Mouse (Mus musculus) granulocyte monocyte progenitor cell, adult 5-6 weeks (primary cell): ENCODE results near the gene Ltbp4. TPM values are rescaled to one million over a fixed set of nuclear protein-coding genes. Genes with fewer than 3 reads are reported as not detected.
A peak's percentile ranks its signal among the peaks of the same experiment; 100 is the strongest.

Experiments used
- ATAC-seq: replicated peaks from 2 replicates; pipeline ENCODE4 v1.8.0; 2016; ENCODE audit warnings: mild to moderate bottlenecking, moderate TSS enrichment, inconsistent platforms; ENCODE audit not compliant: poor library complexity, severe bottlenecking
- total RNA-seq, 2 experiments: library from RNA; stranded (forward) in 1 of 2; stranded (reverse) in 1 of 2; fragments of 200-712, 200-1000 nt in 1 of 2; fragments of >200 nt in 1 of 2; fragmentation: Nextera tagmentation in 1 of 2; gene quantifications; 2 replicates each; pipeline ENCODE4 v1.2.3; 2014 to 2017

Gene Ltbp4
- total RNA-seq, 2 experiments from 2014 or later: not detected

DNA sequence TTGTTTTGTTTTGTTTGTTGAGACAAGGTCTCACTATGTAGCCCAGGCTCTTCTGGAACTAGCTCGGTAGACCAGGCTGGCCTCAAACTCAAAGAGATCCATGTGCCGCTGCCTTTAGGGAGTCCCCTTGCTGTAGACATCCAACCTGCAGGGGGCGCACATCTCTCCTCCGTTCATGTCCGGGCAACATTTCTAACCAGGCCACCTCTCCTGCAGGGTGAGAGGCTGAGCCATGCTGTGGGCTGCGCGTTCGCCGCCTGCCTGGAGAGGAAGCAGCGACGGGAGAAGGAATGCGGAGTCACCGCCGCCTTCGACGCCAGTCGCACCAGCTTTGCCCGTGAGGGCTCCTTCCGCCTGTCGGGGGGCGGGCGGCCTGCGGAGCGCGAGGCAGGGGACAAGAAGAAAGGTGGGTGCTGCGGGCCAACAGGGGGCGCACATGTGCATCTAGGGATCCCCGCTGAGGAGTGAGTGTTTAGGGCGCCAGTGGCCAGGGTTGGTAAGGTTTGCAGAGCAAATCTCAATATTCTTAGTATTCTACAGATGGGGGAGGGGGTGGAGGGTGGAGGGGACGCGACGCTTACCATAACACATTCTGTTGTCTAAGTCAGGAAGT, 63.6 kb downstream of the Ltbp4 start:
- ATAC-seq: peak; percentile 46; the same call in 1 of the 2 replicates

- no peak for ATAC-seq
These were observed 66.1 kb downstream of the Ltbp4 start for GRCm38 (mm10) chr7:27271423-27271822.

- no peak for ATAC-seq
These were observed 70.9 kb downstream of the Ltbp4 start for GRCm38 (mm10) chr7:27266515-27267128.

DNA sequence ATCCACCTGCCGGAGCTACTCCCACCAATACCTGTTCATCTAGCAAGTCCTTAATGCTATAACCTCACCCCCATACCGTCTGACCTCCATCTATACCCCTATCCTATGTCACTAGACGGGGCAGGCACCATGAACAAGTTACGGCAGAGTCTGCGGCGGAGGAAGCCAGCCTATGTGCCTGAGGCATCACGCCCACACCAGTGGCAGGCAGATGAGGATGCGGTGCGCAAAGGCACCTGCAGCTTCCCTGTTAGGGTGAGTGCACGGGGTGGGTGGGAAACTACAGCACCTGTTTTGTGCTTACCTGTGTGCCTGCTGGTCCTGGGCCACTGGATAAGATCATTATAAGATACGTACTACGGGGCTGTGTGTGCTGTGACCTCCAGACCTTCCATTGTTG, 72.7 kb downstream of the Ltbp4 start:
- ATAC-seq: no peak

DNA sequence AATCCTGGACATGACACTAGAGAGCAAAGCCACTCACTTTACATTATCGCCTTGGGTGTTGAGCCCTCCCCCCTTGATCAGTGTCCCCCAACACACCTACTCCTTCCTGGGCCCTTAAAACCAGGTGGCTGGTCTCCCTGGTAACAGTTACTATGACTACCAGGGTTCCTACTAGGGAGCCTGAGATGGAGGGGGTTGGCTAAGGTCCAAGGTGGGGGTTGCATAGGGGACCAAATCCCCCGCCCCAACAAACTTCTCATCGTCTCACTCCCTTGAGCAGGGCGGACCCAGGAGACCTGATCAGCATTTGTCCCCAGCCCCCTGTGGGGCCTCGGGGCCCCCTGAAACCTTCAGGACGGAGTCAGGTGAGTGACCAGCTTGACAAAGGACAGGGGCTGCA, 75.6 kb downstream of the Ltbp4 start:
- no peak for ATAC-seq

DNA sequence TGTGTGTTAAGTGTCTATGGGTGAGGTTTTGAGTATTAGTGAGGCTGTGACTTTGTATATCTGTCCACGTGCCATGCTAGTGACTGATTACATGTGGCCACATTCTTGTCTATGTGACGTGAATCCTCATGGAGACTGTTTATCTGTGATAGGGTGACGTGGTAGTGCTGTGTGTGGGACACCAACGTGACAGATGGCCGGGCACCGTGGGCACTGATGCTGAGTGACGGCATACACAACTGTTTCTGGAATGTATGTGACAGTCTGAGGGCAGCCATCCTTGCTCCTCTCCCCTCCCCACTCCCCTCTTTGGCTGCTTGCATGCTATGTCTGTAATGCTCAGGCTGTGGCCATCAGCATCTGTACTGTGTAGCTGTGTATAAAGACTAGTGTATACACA, 76.6 kb downstream of the Ltbp4 start:
- ATAC-seq: no peak

DNA sequence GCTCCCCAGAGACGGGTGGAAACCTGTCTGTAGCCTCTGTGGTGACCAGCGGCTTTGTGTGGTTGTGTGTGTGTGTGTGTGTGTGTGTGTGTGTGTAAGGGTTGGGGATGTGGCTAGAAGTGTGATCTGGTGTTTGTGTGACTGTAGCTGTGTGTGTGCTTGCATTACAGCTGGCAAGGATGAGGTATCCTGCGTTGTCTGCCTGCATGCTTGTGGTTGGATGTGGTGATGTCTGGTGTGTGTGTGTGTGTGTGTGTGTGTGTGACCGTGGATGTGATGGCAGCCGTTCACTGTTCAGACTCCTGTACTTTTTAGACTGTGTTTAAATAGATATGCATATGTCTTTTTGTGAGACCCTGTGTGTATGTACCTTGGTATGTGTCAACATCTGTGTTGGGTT, 77.7 kb downstream of the Ltbp4 start:
- no peak for ATAC-seq

DNA sequence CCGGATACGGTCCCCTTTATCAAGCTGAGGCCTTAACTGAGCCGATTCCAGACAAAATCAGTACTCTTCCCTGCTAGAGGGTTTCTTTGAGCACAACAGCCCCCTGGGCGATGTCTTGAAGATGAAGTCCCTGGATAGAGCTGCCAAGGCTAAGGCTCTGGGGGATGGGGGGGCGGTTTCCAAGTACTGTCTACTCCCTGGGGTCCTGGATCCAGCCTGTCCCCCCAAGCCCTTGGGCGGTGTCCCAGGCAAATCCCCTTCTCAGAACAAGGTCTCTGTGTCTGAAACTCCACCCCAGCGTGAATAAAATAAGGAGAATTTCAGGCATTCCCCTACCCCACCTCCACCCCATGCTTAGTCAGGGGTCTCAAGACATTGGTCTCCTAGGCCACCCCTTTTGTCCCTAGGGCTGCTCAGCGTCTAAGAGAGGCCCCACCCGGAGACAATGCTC, 78.2 kb downstream of the Ltbp4 start:
- no peak for ATAC-seq

- ATAC-seq: peak; percentile 74
These were observed 79.1 kb downstream of the Ltbp4 start, which contains the start of gene Numbl for GRCm38 (mm10) chr7:27258205-27258899. TSS of gene Numbl (plus strand) at chr7:27258433.

GRCm38 (mm10) chr7:27257852-27258204, 79.7 kb downstream of the Ltbp4 start:
- no peak for ATAC-seq

DNA sequence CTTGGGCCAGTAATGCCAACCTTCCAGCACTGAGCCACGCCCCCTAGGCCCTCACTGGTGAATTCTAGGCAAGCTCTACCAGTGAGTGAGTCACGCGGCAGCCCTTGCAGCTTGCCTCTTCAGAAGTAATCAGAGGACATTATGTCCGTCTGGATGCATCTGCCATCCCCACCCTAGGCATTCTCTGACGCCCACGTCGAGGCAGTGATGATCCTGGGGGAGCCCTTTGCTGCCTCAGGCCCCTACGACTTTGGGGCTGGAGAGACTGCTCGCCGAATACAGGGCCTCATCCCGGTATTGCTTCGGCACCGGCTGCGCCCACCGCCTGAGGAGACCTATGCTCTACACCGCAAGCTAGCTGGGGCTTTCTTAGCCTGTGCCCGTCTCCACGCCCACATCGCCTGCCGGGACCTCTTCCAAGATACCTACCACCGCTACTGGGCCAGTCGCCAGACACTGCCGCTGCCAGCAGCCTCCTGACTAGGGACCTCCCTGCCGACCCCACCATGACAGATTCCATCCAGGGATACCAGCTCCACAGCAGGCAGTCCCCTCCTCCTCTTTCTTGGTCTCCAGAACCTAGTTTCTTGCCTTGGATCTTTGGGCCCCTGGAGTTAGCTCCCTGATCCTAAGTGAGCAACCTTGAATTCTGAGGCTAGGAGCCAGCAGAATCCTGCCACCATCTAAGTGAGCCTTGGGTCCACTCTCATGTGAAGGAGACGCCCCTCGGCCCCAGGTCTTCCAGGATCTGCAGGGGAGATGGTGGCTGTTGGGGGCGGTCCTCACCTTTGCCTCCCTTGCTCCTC, 80.2 kb downstream of the Ltbp4 start:
- ATAC-seq: no peak

GRCm38 (mm10) chr7:27255721-27256120, 81.8 kb downstream of the Ltbp4 start:
- ATAC-seq: no peak

Other genes with a start within 250 kb of the Ltbp4 start
- not detected in 2 replicates for gene Cyp2f2, start 217.8 kb downstream of the Ltbp4 start, total RNA-seq (2014; fragmentation: Nextera tagmentation)
- not detected in 2 replicates for gene Cyp2f2, start 217.8 kb downstream of the Ltbp4 start, total RNA-seq (2017)
- gene Cyp2t4, start 184.0 kb downstream of the Ltbp4 start, total RNA-seq (2014; fragmentation: Nextera tagmentation): not detected in 2 replicates
- not detected in 2 replicates for gene Cyp2t4, start 184.0 kb downstream of the Ltbp4 start, total RNA-seq (2017)
- 16.1 and 26.2 TPM in 2 replicates for gene Egln2, start 170.9 kb downstream of the Ltbp4 start, total RNA-seq (2014; fragmentation: Nextera tagmentation)
- gene Egln2, start 170.9 kb downstream of the Ltbp4 start, total RNA-seq (2017): 18.7 and 27.8 TPM in 2 replicates
- 44.6 and 67.2 TPM in 2 replicates for gene Rab4b, start 158.8 kb downstream of the Ltbp4 start, total RNA-seq (2014; fragmentation: Nextera tagmentation)
- gene Rab4b, start 158.8 kb downstream of the Ltbp4 start, total RNA-seq (2017): 18.0 and 19.8 TPM in 2 replicates
- gene Gm21983, start 156.6 kb downstream of the Ltbp4 start, total RNA-seq (2014; fragmentation: Nextera tagmentation): not detected in 2 replicates
- gene Gm21983, start 156.6 kb downstream of the Ltbp4 start, total RNA-seq (2017): not detected in 2 replicates
- gene Mia, start 156.5 kb downstream of the Ltbp4 start, total RNA-seq (2014; fragmentation: Nextera tagmentation): 3.5 TPM in 1 of 2 replicates, not detected in the other
- not detected in 2 replicates for gene Mia, start 156.5 kb downstream of the Ltbp4 start, total RNA-seq (2017)
- gene BC024978, start 141.9 kb downstream of the Ltbp4 start, total RNA-seq (2014; fragmentation: Nextera tagmentation): 6.7 and 7.7 TPM in 2 replicates
- 2.2 and 2.6 TPM in 2 replicates for gene BC024978, start 141.9 kb downstream of the Ltbp4 start, total RNA-seq (2017)
- gene Snrpa, start 141.4 kb downstream of the Ltbp4 start, total RNA-seq (2014; fragmentation: Nextera tagmentation): 213 and 258 TPM in 2 replicates
- gene Snrpa, start 141.4 kb downstream of the Ltbp4 start, total RNA-seq (2017): 92.5 and 99.7 TPM in 2 replicates
- gene Itpkc, start 109.0 kb downstream of the Ltbp4 start, total RNA-seq (2014; fragmentation: Nextera tagmentation): 2.1 and 7.7 TPM in 2 replicates
- 1.8 and 2.2 TPM in 2 replicates for gene Itpkc, start 109.0 kb downstream of the Ltbp4 start, total RNA-seq (2017)
- 13.3 and 15.9 TPM in 2 replicates for gene Coq8b, start 104.7 kb downstream of the Ltbp4 start, total RNA-seq (2014; fragmentation: Nextera tagmentation)
- gene Coq8b, start 104.7 kb downstream of the Ltbp4 start, total RNA-seq (2017): 9.5 and 10.0 TPM in 2 replicates
- gene Numbl, start 79.3 kb downstream of the Ltbp4 start, total RNA-seq (2014; fragmentation: Nextera tagmentation): 1.2 and 1.3 TPM in 2 replicates
- gene Numbl, start 79.3 kb downstream of the Ltbp4 start, total RNA-seq (2017): 0.69 and 1.1 TPM in 2 replicates
- 23.6 and 31.1 TPM in 2 replicates for gene Shkbp1, start 18.3 kb upstream of the Ltbp4 start, total RNA-seq (2014; fragmentation: Nextera tagmentation)
- gene Shkbp1, start 18.3 kb upstream of the Ltbp4 start, total RNA-seq (2017): 13.9 and 18.8 TPM in 2 replicates
- gene Gm20479, start 19.7 kb upstream of the Ltbp4 start, total RNA-seq (2014; fragmentation: Nextera tagmentation): not detected in 2 replicates
- gene Gm20479, start 19.7 kb upstream of the Ltbp4 start, total RNA-seq (2017): 1.5 TPM in 1 of 2 replicates, not detected in the other
- 0.19 TPM in 1 of 2 replicates, not detected in the other for gene Sptbn4, start 110.0 kb upstream of the Ltbp4 start, total RNA-seq (2014; fragmentation: Nextera tagmentation)
- gene Sptbn4, start 110.0 kb upstream of the Ltbp4 start, total RNA-seq (2017): 0.09 TPM in 1 of 2 replicates, not detected in the other
- 10.4 and 12.2 TPM in 2 replicates for gene Blvrb, start 110.3 kb upstream of the Ltbp4 start, total RNA-seq (2014; fragmentation: Nextera tagmentation)
- gene Blvrb, start 110.3 kb upstream of the Ltbp4 start, total RNA-seq (2017): 6.2 and 8.6 TPM in 2 replicates
- 4.6 and 5.3 TPM in 2 replicates for gene Sertad3, start 136.1 kb upstream of the Ltbp4 start, total RNA-seq (2014; fragmentation: Nextera tagmentation)
- gene Sertad3, start 136.1 kb upstream of the Ltbp4 start, total RNA-seq (2017): 5.1 and 7.9 TPM in 2 replicates
- 1.9 and 2.2 TPM in 2 replicates for gene Sertad1, start 149.2 kb upstream of the Ltbp4 start, total RNA-seq (2014; fragmentation: Nextera tagmentation)
- 3.7 and 8.9 TPM in 2 replicates for gene Sertad1, start 149.2 kb upstream of the Ltbp4 start, total RNA-seq (2017)
- 0.13 and 1.4 TPM in 2 replicates for gene Prx, start 161.6 kb upstream of the Ltbp4 start, total RNA-seq (2014; fragmentation: Nextera tagmentation)
- 0.52 and 0.62 TPM in 2 replicates for gene Prx, start 161.6 kb upstream of the Ltbp4 start, total RNA-seq (2017)
- gene Hipk4, start 185.6 kb upstream of the Ltbp4 start, total RNA-seq (2014; fragmentation: Nextera tagmentation): 1.4 TPM in 1 of 2 replicates, not detected in the other
- gene Hipk4, start 185.6 kb upstream of the Ltbp4 start, total RNA-seq (2017): 0.05 and 0.09 TPM in 2 replicates
- 3.8 and 10.6 TPM in 2 replicates for gene Pld3, start 215.5 kb upstream of the Ltbp4 start, total RNA-seq (2014; fragmentation: Nextera tagmentation)
- 3.8 and 6.3 TPM in 2 replicates for gene Pld3, start 215.5 kb upstream of the Ltbp4 start, total RNA-seq (2017)
- gene 2310022A10Rik, start 215.5 kb upstream of the Ltbp4 start, total RNA-seq (2014; fragmentation: Nextera tagmentation): 16.9 and 18.4 TPM in 2 replicates
- gene 2310022A10Rik, start 215.5 kb upstream of the Ltbp4 start, total RNA-seq (2017): 4.7 and 6.6 TPM in 2 replicates